Mouse (Mus musculus) mouse trophoblast stem cell (cell line): Measurements from ENCODE around the gene Pak7.

Source experiments
- in situ Hi-C, 2 experiments: fragments of 300-500 bp; cut with MseI, MboI; formaldehyde crosslinking; loops; 2 replicates in 1 of 2; 3 replicates in 1 of 2; pipeline ENCODE4 v1.15.1; 2025

Gene Pak7

DNA sequence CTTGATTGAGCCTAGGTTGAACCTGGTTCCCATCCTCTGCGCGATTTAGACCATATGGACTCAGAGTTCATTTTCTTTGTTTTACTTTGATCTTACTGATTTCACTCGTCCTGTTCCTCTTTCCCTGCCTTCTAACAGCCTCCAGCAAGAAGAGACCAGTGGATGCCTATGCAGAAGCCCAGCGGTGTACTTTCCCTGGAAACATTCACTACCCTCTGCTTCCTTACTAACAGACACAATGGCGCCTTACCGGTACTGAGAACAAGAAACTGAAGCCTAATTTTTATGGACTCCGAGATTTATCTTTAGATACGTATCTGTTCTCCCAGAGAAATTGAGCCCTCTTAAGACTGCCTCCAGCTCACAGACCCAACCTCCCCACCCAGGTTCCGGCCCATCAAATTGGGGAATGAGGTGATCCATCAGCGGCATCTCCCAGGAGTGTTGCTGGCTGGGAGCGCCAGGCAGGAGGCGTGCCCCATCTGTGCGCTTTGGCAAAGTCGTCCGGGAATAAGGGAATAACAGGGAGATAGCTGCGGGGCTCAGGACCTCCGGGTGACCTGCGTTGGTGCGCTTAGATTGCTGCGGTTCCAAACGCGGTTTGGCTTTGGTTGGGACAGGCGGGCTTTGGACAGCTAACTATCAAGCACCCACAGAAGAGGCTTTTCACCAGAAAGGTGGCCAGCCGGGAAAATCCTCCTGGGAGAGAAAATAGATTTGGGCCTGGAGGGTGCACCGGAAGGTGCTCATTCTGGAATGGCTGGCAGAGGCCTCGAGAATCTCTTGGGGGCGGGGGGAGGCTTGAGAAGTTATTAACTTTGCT lies 336.8 kb downstream of the Pak7 start:
- in situ Hi-C loops, result no loop called here

DNA sequence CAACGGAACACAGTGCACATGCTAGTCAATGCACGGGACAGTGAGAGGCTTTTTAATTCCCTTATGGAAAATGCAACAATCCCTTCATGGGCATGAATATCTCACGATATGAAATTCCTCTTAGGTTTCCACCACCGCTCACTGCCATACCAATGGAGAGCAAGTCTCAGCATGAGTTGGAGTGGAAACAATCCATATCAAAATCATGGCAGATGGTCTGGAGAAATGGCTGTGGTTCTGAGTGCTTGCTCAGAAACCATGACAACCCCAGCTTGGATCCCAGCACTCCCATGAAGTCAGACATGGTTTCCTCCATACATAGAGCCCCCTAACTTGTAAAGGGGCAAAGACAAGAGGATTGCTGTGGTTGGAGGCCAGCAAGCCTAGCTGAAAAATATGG lies 339.3 kb downstream of the Pak7 start:
- in situ Hi-C loops, result no loop called here
